In the genomic region with DNA sequence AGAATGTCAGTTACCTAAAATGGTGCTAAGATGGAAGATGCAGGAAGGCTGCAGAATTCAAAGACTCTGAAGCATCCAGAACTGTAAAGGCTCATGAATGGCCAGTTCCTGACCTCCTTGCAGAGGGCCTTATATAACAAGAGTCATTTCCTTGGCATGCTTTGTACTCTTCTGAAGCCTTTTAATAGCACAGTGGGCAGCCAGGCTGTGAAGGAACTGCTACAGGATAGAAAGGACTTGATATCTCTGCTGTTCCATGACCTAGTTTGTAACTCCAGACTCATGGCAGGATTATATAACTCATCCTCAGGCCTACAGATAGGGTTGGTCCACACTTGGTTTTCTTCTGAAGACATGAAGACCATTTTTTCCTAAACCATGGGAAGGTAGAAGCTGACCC, we compare ENCODE assay signal across 13 mouse cellular contexts.
"Had no signal": no experiment of that assay in that cellular context is flagged by ENCODE, and none has a peak within 500 bp of the region (broad histone marks: within the 10 kb centered on the region; RNA-seq: fewer than 3 reads in every experiment).

No protein-coding gene starts in this region.

- H3K36me3 ChIP-seq: midbrain, embryonic 10.5 days; midbrain, embryonic 12.5 days; neural tube, embryonic 12.5 days had no signal

- H3K4me2 ChIP-seq: lung, embryonic 14.5 days; midbrain, embryonic 12.5 days; neural tube, embryonic 12.5 days had no signal

- H3K4me1 ChIP-seq: midbrain, embryonic 12.5 days; neural tube, embryonic 12.5 days had no signal

- H3K9ac ChIP-seq: lung, embryonic 14.5 days; midbrain, embryonic 12.5 days; neural tube, embryonic 12.5 days had no signal

- H3K9me3 ChIP-seq: midbrain, embryonic 10.5 days; midbrain, embryonic 12.5 days; neural tube, embryonic 12.5 days had no signal

- DNase-seq: lung, adult 18-20 months; lung, embryonic 14.5 days; lung, postnatal 10 days; lung, postnatal 4 days; midbrain, embryonic 14.5 days; right cerebral cortex, postnatal 14 days; spleen, adult 18-20 months; thymus, adult 18-20 months; thymus, postnatal 14 days; thymus, postnatal 36 days had no signal

- H3K4me3 ChIP-seq: midbrain, embryonic 10.5 days; midbrain, embryonic 12.5 days; neural tube, embryonic 12.5 days had no signal

- H3K27ac ChIP-seq: midbrain, embryonic 10.5 days; midbrain, embryonic 12.5 days; neural tube, embryonic 12.5 days had no signal

- H3K27me3 ChIP-seq: midbrain, embryonic 12.5 days had no signal
